In the genomic region with DNA sequence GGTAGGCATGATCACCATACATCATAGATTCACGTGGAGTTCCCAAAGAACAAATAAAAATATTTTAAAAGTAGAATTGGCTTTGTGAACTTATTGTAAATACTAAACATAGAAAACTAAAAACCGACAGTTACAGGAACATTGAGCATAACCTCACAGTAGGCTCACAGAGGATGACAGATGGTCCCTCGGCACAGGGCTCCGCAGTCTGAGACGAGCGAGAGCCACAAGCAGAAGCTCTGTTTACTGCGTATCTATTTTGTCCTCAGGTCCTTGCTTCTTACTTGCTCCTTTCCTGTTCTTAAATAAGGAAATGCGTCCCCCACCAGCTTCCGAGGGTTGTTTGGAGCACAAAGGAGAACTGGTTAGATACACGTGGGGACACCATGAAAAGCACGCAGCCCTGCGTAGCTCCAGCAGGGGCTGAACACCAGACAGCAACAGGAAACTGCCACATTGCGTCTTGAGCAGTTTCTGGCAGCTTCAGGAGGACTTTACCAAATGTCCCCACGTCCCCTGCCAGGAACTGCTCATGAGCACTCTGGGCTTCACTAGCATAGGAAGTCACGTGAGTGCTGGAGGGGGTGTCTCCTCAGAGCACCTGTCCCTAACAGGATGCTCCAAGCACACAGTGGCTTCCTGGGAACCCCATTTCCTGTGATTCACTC, we compare ENCODE assay signal across 8 mouse cellular contexts.
DNase-seq lines count a peak whose midpoint lies in the region; ATAC-seq and TF ChIP-seq lines count a peak whose summit lies in the region.

No protein-coding gene starts in this region.

- no peaks in the 10 kb centered on the region for H3K27me3 ChIP-seq in midbrain, postnatal 0 days (ENCODE audit: insufficient read depth, low read length)
- H3K27me3 ChIP-seq in midbrain, embryonic 11.5 days (ENCODE audit: control insufficient read depth, insufficient read depth, low read length): no peaks in the 10 kb centered on the region
- H3K27me3 ChIP-seq in intestine, postnatal 0 days (replicated peaks; ENCODE audit: control insufficient read depth, insufficient read depth, low read length): no peaks in the 10 kb centered on the region
- H3K27me3 ChIP-seq in stomach, embryonic 15.5 days (replicated peaks): no peaks in the 10 kb centered on the region
- H3K27me3 ChIP-seq in midbrain, embryonic 15.5 days (replicated peaks): no peaks in the 10 kb centered on the region

- H3K9ac ChIP-seq in midbrain, postnatal 0 days (replicated peaks; ENCODE audit: low read length, poor library complexity, severe bottlenecking): no peak overlapping the region
- no peak overlapping the region for H3K9ac ChIP-seq in midbrain, embryonic 11.5 days (ENCODE audit: low read length)
- H3K9ac ChIP-seq in intestine, postnatal 0 days (ENCODE audit: low read depth, low read length): no peak overlapping the region
- no peak overlapping the region for H3K9ac ChIP-seq in stomach, embryonic 15.5 days
- H3K9ac ChIP-seq in midbrain, embryonic 15.5 days: no peak overlapping the region

- intact Hi-C loops in left cerebral cortex, postnatal 36 days (cut with DNase I): no loop called here

- H3K9me3 ChIP-seq in midbrain, postnatal 0 days (ENCODE audit: low read length): no peaks in the 10 kb centered on the region
- no peaks in the 10 kb centered on the region for H3K9me3 ChIP-seq in midbrain, embryonic 11.5 days (ENCODE audit: control insufficient read depth, low read length)
- no peaks in the 10 kb centered on the region for H3K9me3 ChIP-seq in intestine, postnatal 0 days (ENCODE audit: control insufficient read depth)
- H3K9me3 ChIP-seq in stomach, embryonic 15.5 days: no peaks in the 10 kb centered on the region
- no peaks in the 10 kb centered on the region for H3K9me3 ChIP-seq in midbrain, embryonic 15.5 days

- H3K4me1 ChIP-seq in midbrain, postnatal 0 days (ENCODE audit: insufficient read depth, low read length): no peaks in the 10 kb centered on the region
- no peaks in the 10 kb centered on the region for H3K4me1 ChIP-seq in midbrain, embryonic 11.5 days (ENCODE audit: control insufficient read depth, insufficient read depth, low read length)
- no peaks in the 10 kb centered on the region for H3K4me1 ChIP-seq in intestine, postnatal 0 days (replicated peaks; ENCODE audit: control insufficient read depth, insufficient read depth, low read length)
- H3K4me1 ChIP-seq in stomach, embryonic 15.5 days: no peaks in the 10 kb centered on the region
- peaks cover 12% of the 10 kb centered on the region for H3K4me1 ChIP-seq in midbrain, embryonic 15.5 days

- TF ChIP-seq CTCF in midbrain, postnatal 0 days (IDR thresholded peaks at IDR 0.05): no peak
- peak; percentile 23; the same call in 1 of the 2 replicates for TF ChIP-seq CTCF in intestine, postnatal 0 days (IDR thresholded peaks at IDR 0.05; ENCODE audit: low read depth)

- H3K4me3 ChIP-seq in midbrain, postnatal 0 days (ENCODE audit: low read depth, low read length): no peak overlapping the region
- no peak overlapping the region for H3K4me3 ChIP-seq in midbrain, embryonic 11.5 days (ENCODE audit: low read depth, low read length)
- H3K4me3 ChIP-seq in intestine, postnatal 0 days (ENCODE audit: low read depth, low read length): no peak overlapping the region
- no peak overlapping the region for H3K4me3 ChIP-seq in stomach, embryonic 15.5 days (replicated peaks)
- H3K4me3 ChIP-seq in midbrain, embryonic 15.5 days: no peak overlapping the region

- no peaks in the 10 kb centered on the region for H3K36me3 ChIP-seq in midbrain, postnatal 0 days (ENCODE audit: insufficient read depth, low read length)
- H3K36me3 ChIP-seq in midbrain, embryonic 11.5 days (ENCODE audit: control insufficient read depth, insufficient read depth, low read length): no peaks in the 10 kb centered on the region
- no peaks in the 10 kb centered on the region for H3K36me3 ChIP-seq in intestine, postnatal 0 days (ENCODE audit: control insufficient read depth, insufficient read depth)
- H3K36me3 ChIP-seq in stomach, embryonic 15.5 days: no peaks in the 10 kb centered on the region
- H3K36me3 ChIP-seq in midbrain, embryonic 15.5 days (replicated peaks): no peaks in the 10 kb centered on the region

- DNase-seq in midbrain, postnatal 0 days (ENCODE audit: low spot score): peak; percentile 30
- DNase-seq in midbrain, embryonic 11.5 days (ENCODE audit: low spot score, missing footprints): no peak
- DNase-seq in cerebellum, postnatal 10 days: peak; percentile 86 to 92
- peak; percentile 61 to 65 for DNase-seq in left cerebral cortex, postnatal 36 days (ENCODE audit: low spot score in 2 of 2)
- no peak for DNase-seq in embryo, embryonic 10.5 days (ENCODE audit: low spot score)

- no peak for ATAC-seq in midbrain, postnatal 0 days (ENCODE audit: low FRiP score)
- no peak for ATAC-seq in midbrain, embryonic 11.5 days (ENCODE audit: low FRiP score)
- no peak for ATAC-seq in intestine, postnatal 0 days
- no peak for ATAC-seq in stomach, embryonic 15.5 days (ENCODE audit: insufficient read depth, low FRiP score, low read depth)
- ATAC-seq in midbrain, embryonic 15.5 days (replicated peaks): no peak

- no peak overlapping the region for H3K4me2 ChIP-seq in midbrain, postnatal 0 days (ENCODE audit: low read depth, low read length, poor library complexity, severe bottlenecking)
- no peak overlapping the region for H3K4me2 ChIP-seq in midbrain, embryonic 11.5 days
- no peak overlapping the region for H3K4me2 ChIP-seq in intestine, postnatal 0 days (replicated peaks; ENCODE audit: low read depth)
- no peak overlapping the region for H3K4me2 ChIP-seq in stomach, embryonic 15.5 days
- H3K4me2 ChIP-seq in midbrain, embryonic 15.5 days: no peak overlapping the region

- 76% methylated on average over 15 of the region's 15 CpGs for WGBS in midbrain, postnatal 0 days
- WGBS in midbrain, embryonic 11.5 days: 85% methylated on average over 15 of the region's 15 CpGs
- WGBS in intestine, postnatal 0 days: 77% methylated on average over 15 of the region's 15 CpGs
- 71% methylated on average over 15 of the region's 15 CpGs for WGBS in stomach, embryonic 15.5 days
- 80% methylated on average over 15 of the region's 15 CpGs for WGBS in midbrain, embryonic 15.5 days

- H3K27ac ChIP-seq in midbrain, postnatal 0 days (ENCODE audit: low read depth, low read length): no peak overlapping the region
- H3K27ac ChIP-seq in midbrain, embryonic 11.5 days (ENCODE audit: low read depth, low read length): no peak overlapping the region
- H3K27ac ChIP-seq in intestine, postnatal 0 days (ENCODE audit: low read depth, low read length): no peak overlapping the region
- H3K27ac ChIP-seq in stomach, embryonic 15.5 days: peak overlapping the region; percentile 13; the same call in 1 of the 2 replicates
- no peak overlapping the region for H3K27ac ChIP-seq in midbrain, embryonic 15.5 days

Comparison
In these comparisons a context has a peak if more than half of its experiments do, and no peak if none do; other contexts are left out.
1. DNase-seq: peak in midbrain, postnatal 0 days (single experiment), cerebellum, postnatal 10 days (2 of 2) and left cerebral cortex, postnatal 36 days (2 of 2); none in midbrain, embryonic 11.5 days (single experiment) and embryo, embryonic 10.5 days (single experiment).